Mouse (Mus musculus) monocyte, adult 2 months (primary cell): ENCODE data around the gene Kcnj13.

Experiments
- DNase-seq, 2 experiments: peaks; one replicate each; pipeline ENCODE4 v3.0.0; 2022; ENCODE audit warnings: low spot score in 2 of 2, low read depth in 1 of 2

Kcnj13 gene

DNA sequence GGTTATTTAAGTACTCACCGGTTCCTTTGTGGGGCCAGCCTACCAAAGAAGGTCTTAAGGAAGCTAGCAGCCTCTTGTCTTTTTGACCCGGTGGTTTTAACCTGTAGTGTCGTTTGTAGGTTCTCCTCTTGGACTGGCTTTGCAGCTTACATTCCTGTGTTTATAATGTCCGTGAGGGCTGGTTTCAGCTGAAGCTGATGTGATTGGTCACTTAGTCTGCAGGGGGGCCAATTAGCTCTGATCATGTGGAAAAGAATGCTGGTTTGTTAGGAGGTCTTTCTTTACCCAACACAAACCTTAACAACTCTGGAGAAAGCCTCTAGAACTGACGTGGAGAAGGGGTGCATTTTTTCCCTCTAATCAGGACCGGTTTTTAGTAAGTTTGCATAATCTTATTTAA is at the start of gene Kcnj13:
Gene Kcnj13 (minus strand): TSS at position 136 of the 400 bp plus-strand sequence.
- DNase-seq: no peak

DNA sequence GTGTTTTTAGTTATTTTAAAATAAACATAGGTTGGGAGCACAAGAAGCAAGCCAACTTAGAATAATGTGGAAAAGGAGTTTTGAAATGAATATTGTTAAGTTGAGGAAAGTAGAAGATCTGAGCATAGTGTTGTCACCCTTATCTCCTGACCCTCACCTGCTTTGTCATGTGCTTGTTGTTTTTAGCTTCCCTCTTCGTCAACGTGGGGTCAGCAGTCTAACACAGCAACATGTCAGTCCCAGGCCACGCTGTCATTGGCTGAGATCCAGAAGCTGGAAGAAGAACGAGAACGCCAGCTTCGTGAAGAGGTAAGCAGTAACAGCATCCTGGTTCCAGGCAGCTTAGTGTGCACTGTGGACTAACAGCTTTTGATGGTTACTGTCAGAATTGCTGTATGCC is 42.1 kb upstream of the Kcnj13 start:
- no peak for DNase-seq

GRCm38 (mm10) chr1:87435125-87435524 is 40.6 kb upstream of the Kcnj13 start:
- DNase-seq: no peak

DNA sequence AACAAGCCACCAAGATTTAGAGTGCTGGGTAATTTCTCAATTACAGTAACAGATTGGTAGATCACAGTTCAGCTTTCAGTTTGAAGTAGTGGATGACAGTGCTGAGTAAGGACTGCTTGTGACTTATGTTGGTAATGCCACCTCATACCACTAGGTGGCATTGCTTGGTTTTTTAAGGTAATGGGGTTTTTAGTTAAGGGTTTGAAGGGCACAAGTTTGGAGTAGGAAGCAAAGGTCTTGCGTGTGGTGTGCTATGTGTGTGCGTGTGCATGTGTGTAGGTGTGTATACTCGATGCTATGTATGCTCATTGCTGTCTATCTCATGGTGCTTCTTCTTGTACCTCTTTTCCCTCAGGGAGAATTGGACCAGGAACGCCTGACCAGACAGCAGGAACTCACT is 24.2 kb upstream of the Kcnj13 start:
- no peak for DNase-seq

DNA sequence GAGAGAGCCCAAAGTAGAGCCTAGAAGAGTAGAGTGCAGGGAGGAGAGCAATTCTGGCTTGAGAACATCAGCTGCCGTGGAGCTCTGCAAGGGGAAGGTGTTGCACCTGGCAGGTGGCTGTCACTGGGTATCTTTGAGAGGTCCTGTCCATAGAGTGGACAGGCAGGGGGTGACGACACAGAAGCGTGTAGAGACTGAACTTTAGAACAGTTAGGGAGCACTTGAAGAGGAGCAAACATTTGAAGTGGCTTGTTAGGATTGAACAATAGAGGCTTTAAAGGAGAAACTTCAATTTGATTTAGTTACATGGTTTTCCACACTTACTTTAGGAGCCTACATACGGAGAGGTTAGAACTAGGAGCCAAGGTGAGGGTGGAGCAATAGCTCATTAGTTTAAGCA is 14.9 kb upstream of the Kcnj13 start:
- no peak for DNase-seq

DNA sequence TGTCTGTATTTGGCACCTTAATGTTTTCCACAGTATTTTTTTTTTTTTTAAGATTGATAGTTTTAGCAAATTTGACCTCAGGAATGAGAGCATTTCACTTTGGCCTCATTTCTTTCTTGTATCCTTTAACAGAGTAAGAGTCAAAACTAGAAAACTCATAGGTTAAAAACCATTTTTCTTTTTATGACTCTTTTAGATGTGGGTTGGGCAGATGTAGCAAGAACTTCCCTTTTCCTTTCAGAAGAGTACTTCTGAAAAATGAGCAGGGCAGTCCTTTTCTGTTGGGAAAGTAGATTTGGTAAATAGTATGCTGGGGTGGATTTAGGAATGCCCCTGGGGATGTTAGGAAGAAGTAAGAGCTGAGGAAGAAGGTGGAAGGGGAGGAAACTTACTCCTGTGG is 11.5 kb upstream of the Kcnj13 start:
- DNase-seq: no peak

GRCm38 (mm10) chr1:87404710-87405109 is 10.2 kb upstream of the Kcnj13 start:
- DNase-seq: no peak

GRCm38 (mm10) chr1:87396923-87397586 is 2.5 kb upstream of the Kcnj13 start:
- DNase-seq: no peak

- no peak for DNase-seq
Measured at GRCm38 (mm10) chr1:87393444-87394195, 909 bp downstream of the Kcnj13 start.

DNA sequence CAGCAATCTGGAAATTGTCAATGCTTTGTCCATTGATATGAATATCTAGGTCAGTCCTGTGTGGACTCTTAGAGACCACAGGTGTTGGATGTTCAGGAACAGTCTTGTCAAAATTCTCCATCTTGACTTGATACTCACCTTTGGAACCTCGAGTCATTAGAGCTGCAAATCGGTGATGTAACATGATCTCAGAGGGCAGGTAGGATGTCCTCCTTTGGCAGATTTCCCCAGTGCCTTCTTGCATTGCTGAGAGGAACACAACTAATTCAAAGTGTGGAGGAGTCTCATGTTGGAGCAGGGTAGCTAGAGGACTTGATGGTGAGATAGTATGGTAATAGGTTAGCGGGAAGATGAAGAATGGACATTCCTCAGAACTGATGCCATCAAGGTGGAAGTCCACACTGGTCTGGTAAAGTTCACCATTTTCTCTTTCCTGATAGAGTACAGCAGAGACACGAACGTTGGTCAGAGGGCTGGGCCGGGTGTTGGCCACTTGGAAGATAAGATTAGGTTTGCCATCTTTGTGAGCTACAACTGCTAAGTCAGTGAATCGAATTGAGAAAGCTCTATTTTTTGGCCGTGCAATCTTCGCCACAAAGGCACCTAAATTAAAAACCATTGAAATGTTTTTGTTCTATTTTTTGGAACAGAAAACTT is 8.0 kb downstream of the Kcnj13 start:
- DNase-seq: no peak

GRCm38 (mm10) chr1:87381152-87381551 is 13.4 kb downstream of the Kcnj13 start:
- no peak for DNase-seq

GRCm38 (mm10) chr1:87379919-87380318 is 14.6 kb downstream of the Kcnj13 start:
- no peak for DNase-seq

- no peak for DNase-seq
Measured at GRCm38 (mm10) chr1:87378024-87378560, 16.4 kb downstream of the Kcnj13 start.

GRCm38 (mm10) chr1:87360276-87360675 is 34.3 kb downstream of the Kcnj13 start:
- DNase-seq: no peak

DNA sequence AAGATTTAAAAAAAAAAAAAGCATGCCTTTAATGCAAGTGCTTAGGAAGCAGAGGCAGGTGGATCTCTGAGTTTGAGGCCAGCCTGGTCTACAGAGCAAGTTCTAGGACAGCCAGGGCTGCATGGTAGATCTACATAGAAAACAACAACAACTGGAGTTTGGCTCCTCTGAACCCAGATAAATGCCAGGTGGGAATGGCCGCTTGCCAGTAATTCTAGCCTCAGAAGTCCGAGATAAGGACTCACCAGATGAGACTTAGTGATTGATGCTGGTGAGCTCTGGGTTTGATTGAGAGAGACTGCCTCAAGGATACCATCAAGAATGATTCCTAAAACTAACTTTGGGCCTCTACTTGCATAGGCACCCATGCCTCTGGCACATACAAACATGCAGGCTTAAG is 44.0 kb downstream of the Kcnj13 start:
- DNase-seq: no peak
